Mouse (Mus musculus) olfactory bulb, adult 2 months (tissue): ENCODE measurements around the gene Ntng1.

Source experiments
- CTCF ChIP-seq: fragments of 200-500 bp; IDR thresholded peaks from 2 replicates; pipeline ENCODE4 v1.5.1; 2012; ENCODE audit warnings: low read depth, mild to moderate bottlenecking, low read length, moderate library complexity; ENCODE audit not compliant: insufficient read depth
- POLR2A ChIP-seq: fragments of 200-500 bp; IDR thresholded peaks from 2 replicates; pipeline ENCODE4 v1.6.1; 2012; ENCODE audit warnings: mild to moderate bottlenecking, low read depth, low read length, moderate library complexity; ENCODE audit not compliant: insufficient read depth

DNA sequence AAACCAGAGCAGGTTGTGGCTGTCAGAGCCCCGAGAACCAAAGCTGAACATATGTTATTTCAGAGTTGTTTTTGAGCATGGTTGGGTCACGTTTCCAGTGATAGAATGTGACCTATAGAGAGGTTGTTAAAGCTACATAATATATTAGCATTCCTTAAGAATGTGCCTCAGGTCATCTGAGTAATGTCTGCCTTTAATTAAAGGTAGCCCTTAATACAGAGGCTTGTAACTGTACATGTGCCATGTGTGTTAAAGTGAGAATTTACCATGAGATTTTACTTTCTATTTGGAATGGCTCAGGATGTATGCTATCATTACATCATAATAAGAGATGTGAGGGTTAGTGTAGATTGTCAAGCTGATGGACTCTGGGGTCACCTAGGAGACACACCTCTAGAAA, 368.6 kb downstream of the Ntng1 start:
- TF ChIP-seq POLR2A: no peak
- no peak for TF ChIP-seq CTCF
